Mouse (Mus musculus): Measurements from ENCODE around the gene Srsf3. TPM values are rescaled to one million over a fixed set of nuclear protein-coding genes. Genes with fewer than 3 reads are reported as not detected.

The Srsf3 gene
- polyA plus RNA-seq, 1 experiment = 71.0 TPM

DNA sequence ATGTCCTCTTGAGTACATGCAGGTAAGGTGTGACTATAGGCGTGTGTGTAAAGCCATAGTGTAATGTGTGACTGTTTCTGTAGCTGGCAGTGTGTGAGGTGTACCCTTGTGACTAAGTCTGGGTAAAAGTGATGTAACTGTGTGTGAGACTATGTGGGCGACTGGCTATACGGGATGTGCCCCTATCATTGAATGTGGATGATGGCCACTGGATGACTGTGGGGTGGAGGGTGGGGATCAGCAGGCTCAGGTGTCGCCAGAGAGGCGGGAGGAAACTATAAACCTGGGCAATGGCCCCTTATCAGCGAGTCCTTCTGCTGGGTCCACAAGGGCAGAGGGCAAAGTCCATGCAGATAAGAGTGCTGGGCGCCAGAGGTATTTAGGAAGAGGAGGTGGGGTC is 17.5 kb downstream of the Srsf3 start:
- TF ChIP-seq CTCF (conservative IDR thresholded peaks at IDR 0.05; ENCODE audit: insufficient read depth, insufficient read length, low read depth, low read length) (no peak), POLR2A (IDR thresholded peaks at IDR 0.05; ENCODE audit: low read depth, low read length) (no peak)
- 0 out of 2 replicates have a peak, but pooled peaks cover 1% of the 10 kb centered on the region for H3K36me3 ChIP-seq (ENCODE audit: control insufficient read depth, insufficient read depth, low read length)
- WGBS = 76% methylated on average over 7 of the region's 7 CpGs
- H3K27ac ChIP-seq (ENCODE audit: insufficient read depth, low read depth, low read length) = no peak overlapping the region
- H3K4me3 ChIP-seq (ENCODE audit: insufficient read depth, low read depth, low read length) = no peak overlapping the region
- DNase-seq = no peak
- no peaks in the 10 kb centered on the region for H3K27me3 ChIP-seq (replicated peaks; ENCODE audit: control insufficient read depth, insufficient read depth, low read length)
- peaks cover 11% of the 10 kb centered on the region; the same call in 1 of the 2 replicates for H3K4me1 ChIP-seq (ENCODE audit: control insufficient read depth, insufficient read depth, low read length)

DNA sequence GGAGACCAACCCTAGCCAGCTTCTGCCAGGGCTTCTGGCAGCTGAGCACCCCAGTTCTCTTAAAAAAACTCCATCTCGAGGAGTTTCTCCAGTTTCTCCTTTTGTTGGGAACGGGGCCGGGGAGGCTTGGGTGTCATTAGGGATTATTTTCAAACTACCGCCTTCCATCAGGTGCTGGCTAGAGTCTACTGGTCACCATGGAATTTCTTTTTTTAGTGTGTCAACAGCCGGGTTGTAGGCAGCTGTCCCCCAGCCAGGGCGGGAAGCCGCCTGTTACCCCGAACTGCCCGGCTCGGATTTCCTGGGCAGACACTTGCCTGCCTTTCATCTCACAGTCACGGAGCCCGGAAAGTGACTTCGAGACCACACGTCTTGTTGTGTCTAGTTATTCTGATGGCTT is 18.4 kb downstream of the Srsf3 start:
- Histone ChIP-seq H3K27ac (ENCODE audit: insufficient read depth, low read depth, low read length) (no peak overlapping the region), H3K27me3 (replicated peaks; ENCODE audit: control insufficient read depth, insufficient read depth, low read length) (no peaks in the 10 kb centered on the region), H3K4me3 (ENCODE audit: insufficient read depth, low read depth, low read length) (no peak overlapping the region), H3K36me3 (ENCODE audit: control insufficient read depth, insufficient read depth, low read length) (no peaks in the 10 kb centered on the region), H3K4me1 (ENCODE audit: control insufficient read depth, insufficient read depth, low read length) (peaks cover 3% of the 10 kb centered on the region; the same call in 1 of the 2 replicates)
- no peak for DNase-seq
- 28% methylated on average over 14 of the region's 14 CpGs for WGBS
- no peak for TF ChIP-seq CTCF (conservative IDR thresholded peaks at IDR 0.05; ENCODE audit: insufficient read depth, insufficient read length, low read depth, low read length)

DNA sequence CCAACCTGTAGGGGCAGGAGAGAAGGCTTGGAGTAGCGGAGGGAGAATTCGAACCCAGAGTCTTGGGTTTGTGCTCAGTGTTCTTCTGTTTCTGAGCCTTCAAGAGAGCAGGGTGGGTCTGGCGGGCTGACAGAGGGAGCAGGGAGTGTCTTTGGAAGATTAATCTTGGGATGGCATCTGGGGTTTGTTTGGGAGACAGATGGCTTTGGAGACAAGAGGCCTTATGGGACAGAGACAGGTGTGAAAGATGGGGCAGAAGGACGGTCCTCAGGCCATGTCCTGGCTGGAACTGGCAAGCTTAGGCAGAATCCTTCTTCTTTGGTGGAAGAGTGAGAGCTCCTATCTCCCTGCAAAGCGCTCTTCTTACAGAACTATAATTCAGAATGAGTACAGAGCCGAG is 20.6 kb downstream of the Srsf3 start:
- Histone ChIP-seq H3K36me3 (ENCODE audit: control insufficient read depth, insufficient read depth, low read length) (no peaks in the 10 kb centered on the region), H3K4me1 (ENCODE audit: control insufficient read depth, insufficient read depth, low read length) (no peaks in the 10 kb centered on the region), H3K27me3 (replicated peaks; ENCODE audit: control insufficient read depth, insufficient read depth, low read length) (no peaks in the 10 kb centered on the region), H3K27ac (ENCODE audit: insufficient read depth, low read depth, low read length) (no peak overlapping the region), H3K4me3 (ENCODE audit: insufficient read depth, low read depth, low read length) (no peak overlapping the region)
- DNase-seq = no peak
- TF ChIP-seq POLR2A (IDR thresholded peaks at IDR 0.05; ENCODE audit: low read depth, low read length) (no peak), CTCF (conservative IDR thresholded peaks at IDR 0.05; ENCODE audit: insufficient read depth, insufficient read length, low read depth, low read length) (no peak)
- 91% methylated on average over 6 of the region's 6 CpGs for WGBS

DNA sequence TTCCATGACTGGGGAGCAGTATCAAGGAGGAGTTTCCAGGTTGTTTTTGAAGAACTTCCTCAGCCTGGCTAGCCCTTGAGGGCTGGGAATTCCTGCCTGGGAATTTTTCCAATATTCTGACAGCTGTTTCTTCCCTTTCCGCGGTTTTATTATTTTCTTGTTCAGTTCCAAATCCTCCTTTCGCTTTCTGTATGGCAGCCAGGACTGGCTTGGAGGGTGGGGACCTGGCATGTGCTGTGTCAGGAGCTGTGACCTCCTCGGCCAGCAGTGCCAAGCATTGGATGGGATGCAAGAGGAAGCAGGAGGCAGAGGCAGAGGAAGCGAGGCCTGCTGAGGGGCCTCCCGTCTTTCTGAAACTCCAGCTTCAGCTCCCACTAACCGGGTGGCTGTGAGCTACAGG is 21.4 kb downstream of the Srsf3 start:
- TF ChIP-seq CTCF (conservative IDR thresholded peaks at IDR 0.05; ENCODE audit: insufficient read depth, insufficient read length, low read depth, low read length) (no peak), POLR2A (IDR thresholded peaks at IDR 0.05; ENCODE audit: low read depth, low read length) (no peak)
- Histone ChIP-seq H3K27me3 (replicated peaks; ENCODE audit: control insufficient read depth, insufficient read depth, low read length) (no peaks in the 10 kb centered on the region), H3K27ac (ENCODE audit: insufficient read depth, low read depth, low read length) (no peak overlapping the region), H3K36me3 (ENCODE audit: control insufficient read depth, insufficient read depth, low read length) (no peaks in the 10 kb centered on the region), H3K4me1 (ENCODE audit: control insufficient read depth, insufficient read depth, low read length) (no peaks in the 10 kb centered on the region), H3K4me3 (ENCODE audit: insufficient read depth, low read depth, low read length) (no peak overlapping the region)
- 32% methylated on average over 7 of the region's 7 CpGs for WGBS
- DNase-seq = peak; percentile 83

DNA sequence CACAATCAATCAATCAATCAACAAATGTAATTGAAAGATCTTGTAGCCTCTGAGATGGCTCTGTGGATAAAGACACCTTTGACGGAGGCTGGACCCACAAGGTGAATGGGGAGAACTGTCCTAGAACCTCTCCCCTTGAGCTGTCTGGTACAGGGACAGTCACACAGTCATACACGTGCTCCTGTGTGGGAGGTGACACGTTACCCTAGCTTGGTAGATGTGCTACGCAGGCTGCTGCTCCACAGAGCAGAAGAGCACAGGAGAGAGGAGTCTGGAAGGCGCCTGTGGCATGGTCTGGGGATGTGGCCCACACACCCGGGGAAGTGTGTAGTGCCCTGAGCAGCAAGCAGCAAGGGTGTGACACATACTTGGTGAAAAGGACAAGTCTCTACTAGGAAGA is 22.0 kb downstream of the Srsf3 start:
- Histone ChIP-seq H3K4me3 (ENCODE audit: insufficient read depth, low read depth, low read length) (no peak overlapping the region), H3K36me3 (ENCODE audit: control insufficient read depth, insufficient read depth, low read length) (no peaks in the 10 kb centered on the region), H3K4me1 (ENCODE audit: control insufficient read depth, insufficient read depth, low read length) (no peaks in the 10 kb centered on the region), H3K27ac (ENCODE audit: insufficient read depth, low read depth, low read length) (no peak overlapping the region), H3K27me3 (replicated peaks; ENCODE audit: control insufficient read depth, insufficient read depth, low read length) (no peaks in the 10 kb centered on the region)
- DNase-seq = no peak
- 73% methylated on average over 6 of the region's 6 CpGs for WGBS
- TF ChIP-seq CTCF (conservative IDR thresholded peaks at IDR 0.05; ENCODE audit: insufficient read depth, insufficient read length, low read depth, low read length) (no peak), POLR2A (IDR thresholded peaks at IDR 0.05; ENCODE audit: low read depth, low read length) (no peak)

DNA sequence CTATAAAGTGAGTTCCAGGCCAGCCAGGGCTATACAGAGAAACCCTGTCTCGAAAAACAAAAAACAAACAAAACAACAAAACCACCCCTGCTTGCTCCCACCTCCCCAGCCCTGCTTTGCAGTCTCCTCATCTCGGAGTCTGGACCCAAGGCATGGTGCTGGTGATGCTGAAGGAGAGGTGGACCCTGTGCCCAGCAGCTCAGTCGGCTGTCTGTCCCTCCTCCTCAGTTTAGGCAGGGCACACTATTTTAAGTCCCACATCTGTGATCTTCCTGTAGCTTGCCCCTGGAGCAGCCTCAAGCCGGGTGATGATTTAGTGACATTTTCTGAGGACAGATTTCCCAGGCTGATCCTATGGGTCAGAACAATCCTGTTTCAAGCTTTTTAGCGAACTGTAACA is 23.2 kb downstream of the Srsf3 start:
- H3K4me1 ChIP-seq (ENCODE audit: control insufficient read depth, insufficient read depth, low read length) = no peaks in the 10 kb centered on the region

DNA sequence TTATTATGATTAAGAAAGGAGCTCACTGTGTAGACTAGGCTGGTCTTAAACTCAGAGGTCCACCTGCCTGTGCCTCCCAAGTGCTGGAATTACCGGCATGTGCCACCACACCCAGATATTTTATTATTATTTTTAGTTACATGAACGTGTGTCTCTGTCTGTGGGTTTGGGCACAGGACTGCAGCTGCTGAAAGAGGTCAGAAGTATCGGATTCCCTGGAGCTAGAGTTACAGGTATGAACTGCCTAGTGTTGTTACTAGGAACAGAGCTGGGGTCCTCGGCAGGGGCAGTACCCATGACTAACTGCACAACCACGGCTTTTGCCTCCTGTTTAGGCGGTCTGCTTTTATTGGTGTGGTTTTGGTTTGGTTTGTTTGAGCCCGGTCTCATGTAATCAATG is 23.8 kb downstream of the Srsf3 start:
- DNase-seq = no peak
- TF ChIP-seq CTCF (conservative IDR thresholded peaks at IDR 0.05; ENCODE audit: insufficient read depth, insufficient read length, low read depth, low read length) = no peak
- TF ChIP-seq POLR2A (IDR thresholded peaks at IDR 0.05; ENCODE audit: low read depth, low read length) = no peak
- Histone ChIP-seq H3K4me3 (ENCODE audit: insufficient read depth, low read depth, low read length) (no peak overlapping the region), H3K36me3 (ENCODE audit: control insufficient read depth, insufficient read depth, low read length) (no peaks in the 10 kb centered on the region), H3K4me1 (ENCODE audit: control insufficient read depth, insufficient read depth, low read length) (no peaks in the 10 kb centered on the region), H3K27me3 (replicated peaks; ENCODE audit: control insufficient read depth, insufficient read depth, low read length) (no peaks in the 10 kb centered on the region), H3K27ac (ENCODE audit: insufficient read depth, low read depth, low read length) (no peak overlapping the region)
- 45% methylated on average over 7 of the region's 7 CpGs for WGBS

More for the DNA sequence above, 23.2 kb downstream of the Srsf3 start:
- DNase-seq = no peak
- no peak overlapping the region for H3K27ac ChIP-seq (ENCODE audit: insufficient read depth, low read depth, low read length)
- H3K4me3 ChIP-seq (ENCODE audit: insufficient read depth, low read depth, low read length) = no peak overlapping the region
- no peak for TF ChIP-seq CTCF (conservative IDR thresholded peaks at IDR 0.05; ENCODE audit: insufficient read depth, insufficient read length, low read depth, low read length)
- no peak for TF ChIP-seq POLR2A (IDR thresholded peaks at IDR 0.05; ENCODE audit: low read depth, low read length)
- H3K36me3 ChIP-seq (ENCODE audit: control insufficient read depth, insufficient read depth, low read length) = no peaks in the 10 kb centered on the region
- H3K27me3 ChIP-seq (replicated peaks; ENCODE audit: control insufficient read depth, insufficient read depth, low read length) = no peaks in the 10 kb centered on the region
- WGBS = 66% methylated on average over 5 of the region's 5 CpGs

DNA sequence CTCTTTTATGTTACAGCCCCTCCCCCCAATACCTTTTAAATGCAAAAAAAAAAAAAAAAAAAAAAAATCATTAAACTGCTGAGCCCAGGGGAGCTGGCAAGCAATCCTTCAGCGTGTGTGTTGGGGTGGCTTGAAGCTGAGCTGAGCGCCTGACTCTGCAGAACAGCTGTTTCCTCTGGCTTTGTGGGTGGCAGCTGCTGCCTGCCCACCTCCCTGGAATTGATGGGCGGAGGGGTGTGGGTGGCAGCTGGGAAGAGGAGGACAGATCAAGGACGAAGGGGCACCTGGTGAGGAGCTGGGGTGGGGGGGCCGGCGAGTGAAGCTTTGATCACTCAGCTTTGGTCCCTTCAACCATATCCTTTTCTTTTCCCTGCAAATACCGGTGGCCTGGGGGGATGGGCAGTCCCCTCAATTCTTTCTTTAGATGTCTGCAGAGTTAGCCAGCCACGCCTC is 24.3 kb downstream of the Srsf3 start:
- Histone ChIP-seq H3K4me1 (ENCODE audit: control insufficient read depth, insufficient read depth, low read length) (no peaks in the 10 kb centered on the region), H3K27me3 (replicated peaks; ENCODE audit: control insufficient read depth, insufficient read depth, low read length) (no peaks in the 10 kb centered on the region), H3K27ac (ENCODE audit: insufficient read depth, low read depth, low read length) (no peak overlapping the region), H3K4me3 (ENCODE audit: insufficient read depth, low read depth, low read length) (no peak overlapping the region), H3K36me3 (ENCODE audit: control insufficient read depth, insufficient read depth, low read length) (no peaks in the 10 kb centered on the region)
- no peak for DNase-seq
- 21% methylated on average over 8 of the region's 8 CpGs for WGBS
- no peak for TF ChIP-seq POLR2A (IDR thresholded peaks at IDR 0.05; ENCODE audit: low read depth, low read length)
- TF ChIP-seq CTCF (conservative IDR thresholded peaks at IDR 0.05; ENCODE audit: insufficient read depth, insufficient read length, low read depth, low read length) = no peak
